Mouse (Mus musculus) T-helper 2 cell (primary cell): ENCODE measurements around the gene Gm20388.
"Not testable (repeated sequence)": the region's sequence is repeated elsewhere in the genome, so short reads cannot be mapped to it uniquely, and the experiment has no call there.

Source experiments
- in situ Hi-C: fragments of 300-600 bp; cut with MboI, MseI; formaldehyde crosslinking; loops from one replicate; pipeline ENCODE4 v1.15.1; 2025; ENCODE audit warnings: high pct_unique_total_duplicates

The Gm20388 gene

GRCm38 (mm10) chr8:123275096-123275495, 3364.5 kb downstream of the Gm20388 start:
- in situ Hi-C loops = no loop called here

- in situ Hi-C loops = no loop called here
These were observed 3367.8 kb downstream of the Gm20388 start for GRCm38 (mm10) chr8:123278445-123278844.

- in situ Hi-C loops = no loop called here
These were observed 3369.2 kb downstream of the Gm20388 start for GRCm38 (mm10) chr8:123279828-123280227.

- in situ Hi-C loops = no loop called here
These were observed 3369.9 kb downstream of the Gm20388 start for GRCm38 (mm10) chr8:123280302-123281094.

DNA sequence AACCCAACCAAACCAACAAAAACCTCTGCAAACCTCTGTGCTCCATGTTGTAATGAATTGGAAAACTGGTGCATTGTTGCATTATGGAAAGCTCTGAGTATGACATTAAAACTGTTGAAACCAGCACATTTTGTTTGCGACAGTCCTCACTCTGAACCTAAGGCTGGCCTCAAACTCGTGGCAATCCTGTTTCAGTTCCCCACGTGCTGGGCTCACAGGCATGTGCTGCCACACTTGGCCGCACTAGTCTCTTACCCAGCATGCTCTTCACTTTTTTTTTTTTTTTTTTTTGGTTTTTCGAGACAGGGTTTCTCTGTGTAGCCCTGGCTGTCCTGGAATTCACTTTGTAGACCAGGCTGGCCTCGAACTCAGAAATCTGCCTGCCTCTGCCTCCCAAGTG, 3372.4 kb downstream of the Gm20388 start:
- in situ Hi-C loops = not testable (repeated sequence)

- in situ Hi-C loops = no loop called here
These were observed 3373.3 kb downstream of the Gm20388 start for GRCm38 (mm10) chr8:123283991-123284390.

DNA sequence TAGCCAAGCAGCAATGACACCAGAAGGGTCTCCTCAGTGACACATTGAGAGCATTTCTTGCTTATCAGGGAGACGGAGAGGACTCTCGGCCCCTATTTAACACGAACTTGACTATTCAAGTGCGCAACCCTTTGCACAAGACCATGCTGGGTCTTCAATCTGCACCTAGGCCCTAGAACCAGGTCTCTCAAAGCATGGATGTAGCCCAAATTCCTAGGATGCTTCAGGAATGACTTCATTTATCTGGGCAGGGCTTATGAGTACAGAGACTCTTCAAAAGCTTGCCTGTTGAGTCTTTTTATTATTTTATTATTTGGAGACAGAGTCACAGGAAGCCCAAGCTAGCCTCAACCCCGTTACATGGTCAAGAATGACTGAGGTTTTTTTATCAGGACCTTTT, 3373.9 kb downstream of the Gm20388 start:
- in situ Hi-C loops = no loop called here

- in situ Hi-C loops = loop anchor here (5.0 kb wide), 1 partner anchor 60 kb away; no protein-coding TSS in a partner anchor
These were observed 3376.7 kb downstream of the Gm20388 start for GRCm38 (mm10) chr8:123287362-123287761.

DNA sequence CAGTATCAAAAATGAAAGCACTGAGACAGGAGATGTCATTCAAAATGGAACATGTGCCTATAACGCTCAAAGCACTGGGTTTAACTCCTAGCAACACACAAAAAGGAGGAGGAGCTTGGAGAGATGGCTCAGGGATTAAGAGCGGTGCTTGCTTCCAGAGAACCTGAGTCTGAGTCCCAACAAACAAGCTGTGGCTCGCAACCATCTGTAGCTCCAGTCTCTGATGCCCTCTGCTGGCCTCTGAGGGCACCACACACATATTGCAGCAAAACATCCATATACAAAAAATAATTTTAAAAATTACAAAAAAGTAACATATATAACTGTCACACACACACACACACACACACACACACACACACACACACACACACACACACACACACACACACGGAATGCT, 3379.5 kb downstream of the Gm20388 start:
- in situ Hi-C loops = no loop called here

DNA sequence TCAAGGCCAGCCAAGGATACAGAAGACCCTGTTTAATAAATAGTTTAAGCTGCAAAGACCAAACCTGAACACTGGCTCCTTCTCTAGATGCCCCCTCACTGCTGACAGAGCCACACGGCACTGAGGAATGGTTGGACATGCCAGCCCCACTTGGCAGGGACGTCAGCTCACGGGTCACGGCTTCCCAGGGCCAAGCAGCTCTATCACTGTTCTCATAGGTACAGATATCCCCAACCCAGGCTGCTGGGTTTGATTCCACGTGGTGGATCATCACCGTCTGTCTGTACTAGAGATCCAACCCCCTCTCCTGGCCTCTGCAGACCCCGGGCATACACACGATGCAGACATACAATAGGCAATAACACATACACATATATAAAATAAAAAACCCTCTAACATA, 3380.0 kb downstream of the Gm20388 start:
- in situ Hi-C loops = no loop called here

GRCm38 (mm10) chr8:123291716-123292115, 3381.1 kb downstream of the Gm20388 start:
- in situ Hi-C loops = no loop called here

DNA sequence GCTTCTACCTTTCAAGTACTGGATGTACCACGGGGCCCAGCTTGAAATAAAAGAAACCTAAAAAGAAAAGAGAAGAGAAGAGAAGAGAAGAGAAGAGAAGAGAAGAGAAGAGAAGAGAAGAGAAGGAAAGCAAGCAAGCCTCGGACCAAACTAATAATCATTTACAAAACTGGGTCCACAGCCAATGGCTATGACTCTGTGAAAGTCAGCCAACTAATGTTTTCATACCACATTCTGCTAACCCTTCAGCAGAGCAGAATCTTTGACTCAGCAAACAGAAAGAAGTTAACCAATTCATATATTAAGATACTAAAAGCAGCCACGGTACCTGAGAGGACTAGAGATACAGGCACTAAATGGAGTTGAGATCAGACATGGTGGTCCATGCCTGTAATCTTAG, 3381.6 kb downstream of the Gm20388 start:
- in situ Hi-C loops = no loop called here

DNA sequence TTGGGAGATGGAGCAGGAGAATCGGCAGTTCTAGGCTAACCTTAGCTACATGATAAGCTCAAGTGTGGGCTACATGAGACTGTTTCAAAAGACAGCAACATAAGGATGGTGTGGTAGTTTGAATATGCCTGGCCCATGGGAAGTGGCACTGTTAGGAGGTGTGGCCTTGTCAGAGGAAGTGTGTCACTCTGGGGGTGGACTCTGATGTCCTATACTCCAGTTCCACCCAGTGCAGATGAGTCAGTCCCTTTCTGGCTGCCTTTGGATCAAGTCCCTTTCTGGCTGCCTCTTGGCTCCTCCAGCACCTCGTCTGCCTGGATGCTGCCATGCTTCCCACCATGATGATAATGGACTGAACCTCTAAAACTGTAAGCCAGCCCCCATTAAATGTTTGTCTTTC, 3382.1 kb downstream of the Gm20388 start:
- in situ Hi-C loops = no loop called here

GRCm38 (mm10) chr8:123298301-123298700, 3387.7 kb downstream of the Gm20388 start:
- in situ Hi-C loops = no loop called here

GRCm38 (mm10) chr8:123308738-123309137, 3398.1 kb downstream of the Gm20388 start:
- in situ Hi-C loops = no loop called here

DNA sequence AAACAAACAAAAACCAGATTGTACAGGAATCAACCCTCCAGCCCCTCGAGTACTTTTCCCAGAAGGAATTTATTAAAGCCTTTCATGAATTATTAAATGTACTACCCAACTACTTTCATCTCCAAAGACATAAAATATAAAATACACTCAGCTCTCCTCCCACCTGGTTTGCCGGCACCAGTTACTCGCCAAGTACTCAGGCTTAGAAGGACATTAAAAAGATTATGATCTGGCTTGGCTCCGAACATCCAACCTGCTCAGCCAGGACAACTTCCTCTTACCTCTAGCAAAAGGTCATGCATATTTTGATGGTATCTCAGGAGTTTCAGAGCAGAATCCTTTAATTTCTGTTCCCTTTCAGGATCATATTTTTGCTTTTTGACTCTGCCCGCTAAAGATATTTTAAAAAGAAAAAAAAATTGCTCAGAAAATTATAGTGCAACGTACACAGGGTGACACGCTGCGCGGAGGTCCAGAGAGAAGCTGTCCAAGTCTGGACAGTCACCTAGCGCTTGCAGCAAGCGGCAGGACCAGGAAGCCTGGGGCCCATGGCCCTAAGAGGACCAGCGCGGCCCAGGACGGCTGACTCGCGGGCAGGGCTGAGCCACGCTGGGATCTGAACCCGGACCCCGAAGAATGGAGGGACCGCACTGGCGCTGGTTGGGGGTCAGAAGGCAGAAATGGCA, 3407.3 kb downstream of the Gm20388 start:
- in situ Hi-C loops = no loop called here

DNA sequence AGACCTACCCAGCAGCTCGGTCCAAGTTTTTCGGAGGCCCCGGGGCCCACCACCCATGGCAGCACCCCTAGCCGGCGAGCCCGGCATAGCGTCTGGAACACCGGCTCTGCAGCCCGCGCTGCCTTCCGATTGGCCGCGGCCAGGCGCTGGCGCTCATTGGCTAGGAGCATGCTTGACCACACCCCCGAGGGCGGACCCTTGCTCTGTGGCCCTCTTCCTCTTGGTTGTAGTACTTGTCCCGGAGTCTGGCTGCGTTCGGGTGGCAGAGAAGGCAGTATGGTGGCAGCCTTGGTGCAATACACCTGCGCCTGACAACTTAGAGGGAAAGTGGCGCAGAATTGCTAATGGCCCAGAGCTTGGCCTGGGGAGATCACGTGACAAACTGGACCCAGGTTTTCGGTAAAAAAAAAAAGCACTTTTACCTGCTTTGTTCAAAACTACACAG, 3407.8 kb downstream of the Gm20388 start, which contains the start of gene Fanca:
Gene Fanca, minus strand, starts transcription at position 110 of the 445 bp plus-strand sequence.
- in situ Hi-C loops = no loop called here

- in situ Hi-C loops = loop anchor here (5.0 kb wide), 1 partner anchor 103 kb away; the partner anchor contains the start of gene Def8
These were observed 3409.0 kb downstream of the Gm20388 start for GRCm38 (mm10) chr8:123319522-123320164.

GRCm38 (mm10) chr8:123328552-123328951, 3417.9 kb downstream of the Gm20388 start:
- in situ Hi-C loops = no loop called here

- in situ Hi-C loops = no loop called here
These were observed 3418.7 kb downstream of the Gm20388 start for GRCm38 (mm10) chr8:123329350-123329749.

GRCm38 (mm10) chr8:123329961-123330360, 3419.3 kb downstream of the Gm20388 start:
- in situ Hi-C loops = no loop called here

DNA sequence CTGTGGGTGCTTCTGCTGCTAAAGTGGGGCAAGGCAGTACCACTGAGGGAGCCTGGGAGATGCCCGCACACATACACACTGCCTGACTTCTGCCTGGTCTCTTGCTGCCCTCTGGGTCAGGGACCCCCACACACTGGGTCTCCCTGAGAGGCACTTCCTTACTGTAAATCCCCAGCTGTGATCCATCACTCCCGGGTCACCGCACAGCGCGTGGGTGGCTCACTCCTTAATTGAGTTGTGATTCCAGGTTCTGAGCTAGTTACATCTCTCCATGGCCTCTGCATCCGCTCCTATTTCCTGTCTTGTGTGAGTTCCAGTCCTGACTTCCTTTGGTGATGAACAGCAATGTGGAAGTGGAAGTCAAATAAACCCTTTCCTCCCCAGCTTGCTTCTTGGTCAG, 3420.1 kb downstream of the Gm20388 start:
- in situ Hi-C loops = no loop called here
